Mouse (Mus musculus): ENCODE results near the gene Tnni3. TPM values are rescaled to one million over a fixed set of nuclear protein-coding genes. Genes with fewer than 3 reads are reported as not detected.
"Not testable (repeated sequence)": the region's sequence is repeated elsewhere in the genome, so short reads cannot be mapped to it uniquely, and the experiment has no call there.

The Tnni3 gene
- total RNA-seq, 2 experiments from 2014 or later: 0.64 TPM; not detected in 1

DNA sequence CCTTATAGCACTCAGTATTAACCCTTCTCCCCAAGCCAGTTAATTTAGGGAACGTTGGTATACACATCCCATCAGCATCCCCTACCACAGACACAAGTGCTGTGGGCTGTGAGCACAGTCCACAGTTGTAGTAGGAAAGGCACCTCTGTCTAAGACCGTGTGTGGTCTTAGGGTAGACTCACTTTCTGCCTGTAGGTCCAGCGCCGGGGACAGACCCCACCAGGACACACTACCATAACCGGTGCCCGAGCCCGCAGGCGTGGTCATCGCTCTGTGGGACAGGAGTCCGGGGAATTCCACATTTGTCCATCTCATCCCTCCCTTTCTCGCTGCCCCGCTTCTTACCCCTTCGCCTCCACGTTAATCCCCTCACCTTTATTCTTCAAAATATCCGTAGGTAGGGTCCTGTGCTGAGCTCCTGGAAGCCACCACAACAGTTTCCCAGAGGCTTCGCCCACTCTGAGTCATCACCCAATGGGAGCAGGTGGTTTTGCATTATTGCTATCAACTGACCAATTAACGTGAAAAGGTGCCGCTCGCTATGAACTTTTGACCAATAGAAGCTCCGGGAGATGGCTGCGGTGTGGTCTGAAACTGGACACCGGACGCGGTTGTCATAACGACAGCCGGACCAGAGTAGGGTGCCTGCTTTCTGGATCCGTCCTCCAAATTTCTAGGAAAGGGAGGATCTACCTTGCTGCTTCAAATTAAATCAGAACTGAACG is 8.1 kb upstream of the Tnni3 start, which contains the start of gene Dnaaf3:
TSS of gene Dnaaf3 (minus strand) at position 449 of the 725 bp plus-strand sequence.
- Histone ChIP-seq H3K27ac (no peak within 1 kb of the TSS), H3K4me3 (peak within 1 kb of the TSS; percentile 15; the same call in 1 of the 2 replicates)
- DNase-seq (ENCODE audit: low spot score in 2 of 2): no peak
- TF ChIP-seq CTCF (conservative IDR thresholded peaks at IDR 0.05): no peak

GRCm38 (mm10) chr7:4530166-4530565 is 6.1 kb upstream of the Tnni3 start:
- not testable (repeated sequence) for DNase-seq (ENCODE audit: low spot score in 2 of 2); H3K27ac ChIP-seq; H3K4me3 ChIP-seq

- H3K4me3 ChIP-seq: no peak overlapping the region
- DNase-seq (ENCODE audit: low spot score in 2 of 2): no peak
- TF ChIP-seq CTCF (conservative IDR thresholded peaks at IDR 0.05): no peak
- no peak overlapping the region for H3K27ac ChIP-seq
Measured at GRCm38 (mm10) chr7:4527302-4527689, 3.3 kb upstream of the Tnni3 start.

DNA sequence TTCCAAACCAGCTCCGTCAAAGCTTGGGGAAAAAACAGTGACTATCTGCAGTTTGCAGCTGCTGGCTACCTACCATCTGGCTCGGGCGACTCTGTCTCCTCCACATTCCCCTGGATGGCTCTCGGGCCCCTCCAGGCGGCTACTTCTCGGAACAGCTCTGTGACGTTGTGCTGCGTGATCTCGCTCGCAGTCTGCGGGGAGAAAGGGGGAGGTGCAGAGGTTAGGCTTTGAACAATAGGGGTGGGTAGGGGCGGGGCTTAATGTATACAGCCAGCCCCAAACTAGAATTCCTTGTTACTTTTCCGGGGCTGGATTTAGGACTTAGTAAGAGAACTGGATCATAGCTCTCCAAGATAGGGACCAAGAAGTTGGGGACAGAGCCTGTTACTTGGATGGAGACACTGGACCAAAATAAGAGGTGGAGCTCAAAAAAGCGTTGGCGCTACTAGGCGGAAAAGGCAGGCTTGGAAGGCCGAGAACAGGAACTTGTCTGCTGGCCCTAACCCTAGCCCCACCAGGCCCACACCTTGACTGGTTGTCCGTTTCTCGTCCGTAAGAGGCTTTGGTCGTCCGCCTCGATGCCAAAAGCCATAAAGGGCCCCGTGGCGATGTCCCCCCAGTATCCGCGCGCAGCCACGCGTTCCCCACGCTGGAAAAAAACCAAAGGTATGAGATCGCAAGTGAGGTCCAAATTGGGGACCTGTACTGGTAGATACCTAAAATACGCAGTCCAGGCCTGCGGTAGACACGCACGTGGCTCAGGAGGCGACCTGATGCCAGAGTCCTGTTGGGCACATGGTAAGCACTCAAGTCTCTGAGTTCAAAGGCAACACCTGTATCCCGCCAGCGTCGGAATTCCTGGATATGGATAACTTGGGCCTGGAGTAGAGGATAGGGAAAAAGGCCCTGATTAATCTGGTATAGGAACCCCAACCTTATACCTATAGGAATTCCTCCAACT is 2.6 kb upstream of the Tnni3 start:
- H3K27ac ChIP-seq: 0 out of 2 replicates have a peak overlapping the region, but pooled peaks have one; percentile 18
- peak; percentile 77 for TF ChIP-seq CTCF (conservative IDR thresholded peaks at IDR 0.05)
- peak overlapping the region; percentile 40 for H3K4me3 ChIP-seq
- peak; percentile 54 to 76 for DNase-seq (ENCODE audit: low spot score in 2 of 2)

DNA sequence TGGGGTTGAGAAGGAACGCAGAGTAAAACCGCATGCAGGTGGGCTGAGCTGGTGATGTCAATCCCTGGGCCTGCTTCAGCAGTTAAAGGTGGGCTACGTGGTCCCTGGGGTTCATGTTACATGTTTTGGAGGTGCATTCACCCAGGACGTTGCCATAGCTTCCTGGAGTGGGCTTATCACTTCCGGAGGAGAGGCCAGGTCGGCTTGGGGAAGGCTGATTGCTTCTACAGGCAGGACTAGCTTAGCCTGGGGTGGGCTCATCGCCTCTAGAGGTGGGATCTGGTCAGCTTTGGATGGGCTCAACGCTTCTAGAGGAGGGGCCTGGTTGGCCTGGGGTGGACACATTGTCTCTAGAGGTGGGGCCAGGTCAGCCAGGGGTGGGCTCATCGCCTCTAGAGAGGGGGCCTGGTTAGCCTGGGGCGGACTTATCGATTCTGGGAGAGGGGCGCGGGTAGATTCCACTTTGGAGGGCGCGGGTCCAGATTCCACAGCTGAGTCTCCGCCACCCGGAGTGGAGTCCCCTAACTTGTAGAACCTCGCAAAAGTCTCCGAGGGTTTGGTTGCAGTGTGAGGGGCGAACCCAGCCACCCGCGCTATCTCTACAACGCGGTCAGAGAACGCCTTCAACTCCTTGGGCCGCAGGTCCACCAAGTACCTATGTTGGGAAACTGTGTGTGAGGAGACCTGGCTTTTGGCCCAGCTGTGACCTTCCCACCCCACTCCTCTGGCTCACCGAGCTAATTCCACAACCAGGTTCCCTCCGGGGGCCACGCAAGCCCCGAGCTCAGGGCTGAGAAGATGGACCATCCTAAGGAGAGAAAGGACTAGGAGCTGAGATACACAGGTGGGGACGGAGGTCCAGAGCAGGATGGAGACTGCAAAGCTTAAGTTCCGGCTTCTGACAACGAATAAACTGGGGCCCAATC is 561 bp downstream of the Tnni3 start:
- no peak for DNase-seq (ENCODE audit: low spot score in 2 of 2)
- no peak overlapping the region for H3K4me3 ChIP-seq
- TF ChIP-seq CTCF (conservative IDR thresholded peaks at IDR 0.05): no peak
- H3K27ac ChIP-seq: no peak overlapping the region

DNA sequence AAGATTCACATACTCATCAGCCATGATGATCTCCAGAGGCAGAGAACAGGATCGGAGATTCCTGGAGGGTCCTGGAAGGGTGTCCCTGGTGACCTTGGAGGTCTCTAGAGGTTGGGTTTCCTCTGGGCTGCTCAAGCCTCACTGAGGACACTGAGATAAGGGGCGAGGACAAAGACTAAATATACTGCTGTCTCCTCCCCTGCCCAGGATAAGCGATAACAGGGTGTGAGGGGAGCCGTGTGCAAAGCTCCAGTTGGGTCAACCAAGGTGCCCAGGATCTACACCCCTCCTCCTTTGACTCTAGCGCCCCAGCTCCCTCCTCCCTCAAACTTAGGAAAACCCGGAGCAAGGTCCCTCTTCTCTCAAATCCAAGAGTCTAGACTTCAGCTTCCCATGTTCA is 1.7 kb downstream of the Tnni3 start:
- H3K4me3 ChIP-seq: no peak overlapping the region
- no peak overlapping the region for H3K27ac ChIP-seq
- no peak for TF ChIP-seq CTCF (conservative IDR thresholded peaks at IDR 0.05)
- no peak for DNase-seq (ENCODE audit: low spot score in 2 of 2)

DNA sequence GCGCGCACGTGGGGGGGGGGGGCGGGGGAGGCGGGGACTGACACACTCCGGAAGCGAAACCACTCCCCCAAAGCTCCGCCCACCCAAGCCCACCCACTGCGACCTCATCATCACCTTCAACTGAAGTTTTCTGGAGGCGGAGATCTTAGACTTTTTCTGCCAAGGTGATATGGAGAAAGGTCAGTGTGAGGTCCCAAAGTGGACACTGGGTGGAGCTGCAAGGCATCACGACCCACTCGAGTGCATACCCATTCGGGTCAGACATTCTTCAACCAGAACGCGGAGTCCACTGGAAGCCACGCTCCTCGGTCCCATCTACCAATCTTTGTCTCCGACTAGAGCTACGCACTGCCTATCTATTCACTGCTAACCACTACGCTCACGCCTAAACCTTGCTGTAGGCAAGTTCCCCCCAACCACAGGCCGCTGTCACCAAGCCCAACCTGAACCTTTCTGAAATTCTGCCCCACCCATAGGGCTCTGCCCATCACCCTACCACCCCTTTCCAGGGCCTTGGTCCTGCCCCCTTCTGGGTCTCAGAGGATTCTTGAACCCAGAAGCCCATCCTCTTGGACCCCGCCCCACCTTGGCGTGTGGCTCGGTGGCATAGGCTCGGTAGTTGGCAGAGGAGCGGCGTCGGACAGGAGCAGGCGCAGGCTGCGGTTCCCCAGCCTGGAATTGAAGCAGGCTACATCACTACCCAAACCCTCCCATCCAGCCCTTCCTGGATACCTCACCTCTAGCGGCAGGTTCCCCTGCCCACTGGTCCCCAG is 2.6 kb downstream of the Tnni3 start:
- H3K27ac ChIP-seq: no peak overlapping the region
- no peak for DNase-seq (ENCODE audit: low spot score in 2 of 2)
- H3K4me3 ChIP-seq: peak overlapping the region; percentile 15; the same call in 1 of the 2 replicates
- TF ChIP-seq CTCF (conservative IDR thresholded peaks at IDR 0.05): 0 out of 2 replicates have a peak, but pooled peaks have one; percentile 15

- no peak for TF ChIP-seq CTCF (conservative IDR thresholded peaks at IDR 0.05)
- Histone ChIP-seq H3K27ac (no peak overlapping the region), H3K4me3 (no peak overlapping the region)
- no peak for DNase-seq (ENCODE audit: low spot score in 2 of 2)
Measured at GRCm38 (mm10) chr7:4518487-4518886, 5.5 kb downstream of the Tnni3 start.

DNA sequence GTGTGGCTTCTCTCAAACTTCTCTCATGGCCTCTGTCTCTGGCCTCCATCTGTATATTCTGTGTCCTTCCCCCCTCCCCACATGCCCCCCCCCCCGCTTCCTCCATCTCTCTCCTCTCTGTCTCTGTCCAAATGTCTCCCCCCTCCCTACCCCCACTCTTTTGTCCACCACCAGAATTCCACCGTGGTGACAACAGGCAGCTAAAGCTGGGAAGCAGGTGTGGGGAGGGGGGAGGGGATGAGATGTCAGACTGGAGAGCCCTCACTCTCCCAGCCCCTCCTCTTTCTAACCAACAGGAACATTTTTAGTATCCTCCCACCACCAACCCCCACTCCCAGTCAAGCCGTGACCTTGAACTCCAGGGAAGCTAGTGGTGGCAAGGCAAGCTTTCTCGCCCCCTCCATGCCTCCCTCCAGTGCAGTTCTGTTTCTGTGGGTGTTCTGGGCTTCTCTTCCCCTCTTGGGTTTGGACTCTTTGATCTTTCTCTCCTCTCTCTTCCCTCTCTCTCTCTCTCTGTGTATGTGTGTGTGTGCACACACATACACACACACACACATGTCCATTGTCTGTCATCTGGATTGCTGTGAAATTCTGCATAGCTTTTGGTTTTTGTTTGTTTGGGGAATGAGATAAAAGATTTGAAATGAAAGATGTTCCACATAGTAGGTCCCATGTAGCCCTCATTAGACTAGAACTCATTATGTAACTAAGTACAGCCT is 7.5 kb downstream of the Tnni3 start, which contains the start of gene Tnnt1:
TSS of gene Tnnt1 (minus strand) at position 51 of the 719 bp plus-strand sequence.
- DNase-seq (ENCODE audit: low spot score in 2 of 2): no peak
- Histone ChIP-seq H3K4me3 (no peak within 1 kb of the TSS), H3K27ac (no peak within 1 kb of the TSS)
- TF ChIP-seq CTCF (conservative IDR thresholded peaks at IDR 0.05): no peak

DNA sequence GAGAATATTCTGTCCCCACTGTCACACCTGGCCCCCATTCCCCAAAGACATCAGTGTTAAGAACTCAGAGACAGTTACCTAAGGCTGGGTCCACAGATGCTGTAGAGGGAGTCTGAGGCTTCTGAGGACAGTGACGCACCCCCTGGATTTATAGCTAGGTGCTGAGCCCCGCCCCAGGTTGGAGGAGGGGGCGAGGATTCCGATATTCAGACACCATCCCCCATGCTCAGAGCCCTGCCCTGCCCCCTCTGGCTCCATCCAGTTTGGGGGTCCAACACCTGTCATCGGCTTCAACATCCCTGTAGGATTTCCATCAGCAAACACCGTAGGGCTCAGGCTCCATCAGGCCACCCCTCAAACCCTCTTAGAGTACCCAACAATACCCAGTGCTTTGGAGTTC is 8.2 kb downstream of the Tnni3 start:
- Histone ChIP-seq H3K4me3 (no peak overlapping the region), H3K27ac (no peak overlapping the region)
- no peak for DNase-seq (ENCODE audit: low spot score in 2 of 2)
- TF ChIP-seq CTCF (conservative IDR thresholded peaks at IDR 0.05): no peak

Data from layer of hippocampus, adult 2 months (tissue).